Mouse (Mus musculus) limb, embryonic 12.5 days (tissue): Measurements from ENCODE around the gene E030018B13Rik. TPM values are rescaled to one million over a fixed set of nuclear protein-coding genes. Genes with fewer than 3 reads are reported as not detected.
A peak's percentile ranks its signal among the peaks of the same experiment; 100 is the strongest.

Experiments
- ATAC-seq: fragments of 200-750 bp; cut with Nextera tagmentation; 2 replicates; pipeline ENCODE4 v1.8.0; 2017; ENCODE audit warnings: low read depth, moderate TSS enrichment; ENCODE audit not compliant: insufficient number of reproducible peaks, insufficient read depth, low FRiP score, low TSS enrichment
- H3K27ac ChIP-seq: fragments of 300-500 bp; sonication (generic); 2 replicates; pipeline ENCODE4 v1.5.1; 2016; ENCODE audit warnings: mild to moderate bottlenecking, moderate library complexity
- H3K27me3 ChIP-seq: fragments of 300-500 bp; sonication (generic); 2 replicates; pipeline ENCODE4 v1.6.1; 2016; ENCODE audit warnings: mild to moderate bottlenecking, moderate library complexity
- H3K36me3 ChIP-seq: fragments of 300-500 bp; sonication (generic); 2 replicates; pipeline ENCODE4 v1.6.1; 2016; ENCODE audit warnings: mild to moderate bottlenecking, moderate library complexity
- H3K4me1 ChIP-seq: fragments of 300-500 bp; sonication (generic); replicated peaks from 2 replicates; pipeline ENCODE4 v1.6.1; 2016
- H3K4me2 ChIP-seq: fragments of 300-500 bp; sonication (generic); 2 replicates; pipeline ENCODE4 v1.6.1; 2016; ENCODE audit warnings: mild to moderate bottlenecking, moderate library complexity
- H3K4me3 ChIP-seq: fragments of 300-500 bp; sonication (generic); replicated peaks from 2 replicates; pipeline ENCODE4 v1.5.1; 2016; ENCODE audit warnings: mild to moderate bottlenecking
- H3K9ac ChIP-seq: fragments of 300-500 bp; sonication (generic); replicated peaks from 2 replicates; pipeline ENCODE4 v1.6.1; 2016; ENCODE audit warnings: mild to moderate bottlenecking, moderate library complexity
- H3K9me3 ChIP-seq: fragments of 300-500 bp; sonication (generic); 2 replicates; pipeline ENCODE4 v1.6.1; 2016; ENCODE audit warnings: mild to moderate bottlenecking, moderate library complexity
- WGBS: fragments of 180-500 bp; shearing (Covaris S2); methylation state at CpG from one replicate; pipeline ENCODE4 v1.1.7; 2016; 5-methylcytosine and 5-hydroxymethylcytosine counted together
- polyA plus RNA-seq: library from polyadenylated mRNA; unstranded; fragments of >200 nt; fragmentation: Nextera tagmentation; extraction: Ambion mirVana; gene quantifications from 2 replicates; pipeline ENCODE4 v1.2.1, GENCODE M21; 2016

The E030018B13Rik gene
- polyA plus RNA-seq, 1 experiment from 2014 or later, result not detected

DNA sequence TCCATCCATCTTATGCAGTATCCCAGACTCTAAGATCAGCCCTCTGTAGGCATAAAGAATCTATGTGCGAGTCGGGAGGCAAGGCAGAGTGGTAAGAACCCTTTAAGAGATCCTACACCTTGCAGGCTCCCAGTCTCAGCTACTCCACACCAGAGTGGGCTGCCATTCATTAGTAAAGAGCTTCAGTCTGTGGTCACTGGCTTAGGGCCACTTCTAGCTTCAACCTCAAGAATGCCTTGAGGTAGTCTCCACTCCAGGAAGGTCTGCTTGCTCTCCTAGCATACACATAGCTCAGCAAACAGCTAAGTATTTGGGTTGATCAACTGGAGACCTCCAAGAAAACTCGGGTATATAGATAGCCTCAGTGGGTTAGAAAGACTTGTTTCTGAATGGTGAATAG is 19.0 kb upstream of the E030018B13Rik start:
- Histone ChIP-seq H3K36me3 (no peaks in the 10 kb centered on the region), H3K27ac (no peak overlapping the region), H3K4me3 (no peak overlapping the region), H3K9ac (no peak overlapping the region), H3K9me3 (no peaks in the 10 kb centered on the region), H3K4me1 (peaks cover 27% of the 10 kb centered on the region), H3K27me3 (peaks cover 10% of the 10 kb centered on the region), H3K4me2 (peak overlapping the region; percentile 61)
- 50% methylated on average over 3 of the region's 3 CpGs for WGBS
- no peak for ATAC-seq

DNA sequence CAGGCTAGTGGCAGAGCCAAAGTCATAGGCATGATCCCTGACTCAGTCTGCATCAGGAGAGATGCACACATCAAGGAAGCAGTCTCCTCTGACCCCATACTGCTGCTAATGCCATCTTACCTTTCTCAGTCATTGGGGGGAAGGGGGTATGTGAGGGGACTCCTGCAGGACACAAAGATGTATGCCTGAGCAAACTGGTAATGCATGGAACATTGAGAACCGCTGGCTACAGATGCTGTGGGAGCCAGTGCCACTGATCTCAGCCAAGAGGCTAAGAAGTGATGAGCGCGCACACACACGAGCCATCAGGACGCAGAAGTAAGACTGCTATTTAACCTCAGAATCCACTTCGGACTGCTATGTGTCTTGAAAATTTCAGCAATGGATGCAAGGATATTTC is 18.5 kb upstream of the E030018B13Rik start:
- H3K9ac ChIP-seq, result no peak overlapping the region
- no peak for ATAC-seq
- peaks cover 32% of the 10 kb centered on the region for H3K4me1 ChIP-seq
- H3K4me2 ChIP-seq, result no peak overlapping the region
- no peaks in the 10 kb centered on the region for H3K36me3 ChIP-seq
- H3K4me3 ChIP-seq, result no peak overlapping the region
- H3K27me3 ChIP-seq, result peaks cover 10% of the 10 kb centered on the region
- WGBS, result 97% methylated on average over 6 of the region's 6 CpGs
- H3K9me3 ChIP-seq, result no peaks in the 10 kb centered on the region
- no peak overlapping the region for H3K27ac ChIP-seq

DNA sequence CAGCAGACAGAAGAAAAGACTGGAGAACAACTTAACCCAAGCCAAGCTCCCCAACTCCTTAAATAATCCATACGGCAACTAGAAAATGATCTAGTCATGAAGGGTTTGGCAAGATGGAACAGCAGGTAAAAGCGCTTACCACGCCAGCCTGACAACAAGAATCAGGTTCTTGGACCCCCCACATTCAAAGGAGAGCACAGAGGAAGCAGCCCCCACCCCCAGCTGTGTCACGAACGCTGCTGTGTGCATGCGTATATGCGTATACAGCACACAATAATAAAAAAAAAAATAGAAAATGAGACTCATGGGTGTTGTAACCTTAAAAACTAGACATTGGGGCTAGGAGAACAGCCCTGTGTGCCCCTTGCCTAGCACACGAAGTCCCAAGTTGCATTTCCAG is 16.7 kb upstream of the E030018B13Rik start:
- Histone ChIP-seq H3K9me3 (no peaks in the 10 kb centered on the region), H3K27ac (no peak overlapping the region), H3K27me3 (peaks cover 10% of the 10 kb centered on the region), H3K36me3 (no peaks in the 10 kb centered on the region), H3K4me1 (peaks cover 42% of the 10 kb centered on the region), H3K4me2 (no peak overlapping the region), H3K9ac (no peak overlapping the region), H3K4me3 (no peak overlapping the region)
- no peak for ATAC-seq
- 82% methylated on average over 8 of the region's 8 CpGs for WGBS

DNA sequence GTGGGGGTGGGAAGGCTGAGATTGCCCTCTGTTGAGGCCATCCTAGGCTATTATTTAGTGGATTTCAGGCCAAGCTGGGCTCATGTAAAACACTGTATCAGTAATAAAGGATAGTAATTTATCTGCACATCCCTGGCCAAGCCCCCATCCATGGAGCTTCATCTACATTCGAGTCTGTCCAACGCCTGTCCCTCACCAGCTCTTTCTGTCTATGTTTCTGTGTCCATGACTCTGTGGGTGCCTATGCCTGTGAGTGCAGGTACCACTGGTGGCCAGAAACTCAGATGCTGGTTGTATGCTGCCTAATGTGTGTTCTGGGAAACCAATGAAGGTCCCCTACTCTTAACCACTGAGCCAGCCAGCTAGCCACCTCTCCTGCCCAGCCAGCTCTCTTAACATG is 16.2 kb upstream of the E030018B13Rik start:
- Histone ChIP-seq H3K4me1 (peaks cover 42% of the 10 kb centered on the region), H3K27me3 (peaks cover 10% of the 10 kb centered on the region), H3K4me2 (no peak overlapping the region), H3K36me3 (no peaks in the 10 kb centered on the region), H3K4me3 (no peak overlapping the region), H3K9ac (no peak overlapping the region), H3K9me3 (no peaks in the 10 kb centered on the region), H3K27ac (no peak overlapping the region)
- no peak for ATAC-seq
- WGBS, result 85% methylated on average over 2 of the region's 2 CpGs

DNA sequence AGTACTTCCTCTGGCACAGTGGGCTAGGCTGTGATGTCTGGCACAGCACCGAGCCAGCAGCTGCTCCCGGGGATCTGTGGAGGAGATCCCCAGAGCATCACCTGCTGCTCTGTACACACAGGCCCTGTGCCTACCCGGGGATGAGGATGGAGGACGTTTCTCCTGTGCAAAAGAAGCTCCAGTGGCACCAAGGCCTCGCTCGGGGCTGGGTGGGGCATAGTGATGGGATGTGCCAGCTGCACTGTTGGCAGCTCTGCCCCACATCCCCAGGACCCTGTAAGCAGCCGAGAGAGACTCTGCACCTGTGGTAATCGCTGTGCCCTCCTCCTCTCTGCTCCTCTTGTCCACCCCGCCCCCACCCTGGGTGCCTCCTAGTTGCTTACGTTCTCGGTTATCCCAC is 15.3 kb upstream of the E030018B13Rik start:
- Histone ChIP-seq H3K4me1 (peaks cover 40% of the 10 kb centered on the region), H3K36me3 (no peaks in the 10 kb centered on the region), H3K27me3 (peaks cover 10% of the 10 kb centered on the region), H3K9me3 (no peaks in the 10 kb centered on the region), H3K4me2 (no peak overlapping the region), H3K4me3 (no peak overlapping the region), H3K9ac (no peak overlapping the region), H3K27ac (no peak overlapping the region)
- no peak for ATAC-seq
- WGBS, result 76% methylated on average over 11 of the region's 11 CpGs

DNA sequence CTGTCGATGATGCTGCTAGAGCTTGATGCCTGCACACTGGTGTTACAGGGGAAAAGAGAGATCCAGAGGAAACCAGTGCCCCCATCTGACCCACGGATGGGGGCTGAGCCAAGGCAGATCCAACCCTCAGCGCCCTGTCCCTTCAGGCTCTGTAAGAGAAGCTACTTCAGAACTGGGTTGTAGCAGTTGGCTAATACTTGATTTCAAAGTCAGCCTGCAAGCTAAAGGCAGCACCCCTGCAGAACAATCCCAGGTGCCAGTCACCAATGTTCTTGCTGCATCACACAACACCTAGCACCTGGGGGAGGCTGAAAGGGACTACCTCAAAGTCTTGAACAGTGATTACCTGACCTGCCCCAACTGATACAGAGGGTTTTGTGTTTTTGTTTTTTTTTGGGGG is 14.7 kb upstream of the E030018B13Rik start:
- Histone ChIP-seq H3K4me1 (peaks cover 34% of the 10 kb centered on the region), H3K9me3 (no peaks in the 10 kb centered on the region), H3K4me2 (no peak overlapping the region), H3K27me3 (peaks cover 10% of the 10 kb centered on the region; the same call in 1 of the 2 replicates), H3K36me3 (no peaks in the 10 kb centered on the region), H3K27ac (no peak overlapping the region), H3K9ac (no peak overlapping the region), H3K4me3 (no peak overlapping the region)
- no peak for ATAC-seq
- WGBS, result 72% methylated on average over 3 of the region's 3 CpGs

DNA sequence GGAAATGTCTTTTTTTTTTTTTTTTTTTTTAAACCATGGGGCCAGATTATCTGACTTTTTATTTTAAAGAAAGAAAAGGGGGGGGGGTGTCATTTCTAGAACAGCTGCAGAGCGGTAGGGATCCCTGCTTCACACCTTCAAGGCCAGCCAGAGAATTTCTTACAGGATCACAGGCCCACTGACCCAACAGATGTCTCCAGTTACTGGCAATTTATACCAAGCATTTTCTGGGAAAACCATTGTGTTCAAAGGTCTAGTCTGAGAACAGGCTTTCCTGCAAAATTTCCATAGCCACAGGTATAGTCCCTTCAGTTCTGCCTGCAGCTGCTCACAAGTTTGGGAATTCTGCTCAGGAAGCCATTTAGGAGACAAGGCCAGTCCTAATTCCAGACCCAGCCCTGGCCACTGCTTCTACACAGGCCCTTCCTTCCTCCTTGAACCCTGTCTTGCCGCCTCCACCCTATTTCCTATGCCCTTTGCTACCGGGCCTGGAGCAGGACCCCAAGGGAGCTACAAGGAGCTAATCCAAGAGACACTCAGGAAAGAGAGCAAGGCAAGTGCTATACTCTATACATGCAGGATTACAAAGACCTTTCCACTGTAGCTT is 13.9 kb upstream of the E030018B13Rik start:
- peaks cover 8% of the 10 kb centered on the region; the same call in 1 of the 2 replicates for H3K27me3 ChIP-seq
- 23% methylated on average over 3 of the region's 3 CpGs for WGBS
- ATAC-seq, result 0 out of 2 replicates have a peak, but pooled peaks have one; percentile 22

DNA sequence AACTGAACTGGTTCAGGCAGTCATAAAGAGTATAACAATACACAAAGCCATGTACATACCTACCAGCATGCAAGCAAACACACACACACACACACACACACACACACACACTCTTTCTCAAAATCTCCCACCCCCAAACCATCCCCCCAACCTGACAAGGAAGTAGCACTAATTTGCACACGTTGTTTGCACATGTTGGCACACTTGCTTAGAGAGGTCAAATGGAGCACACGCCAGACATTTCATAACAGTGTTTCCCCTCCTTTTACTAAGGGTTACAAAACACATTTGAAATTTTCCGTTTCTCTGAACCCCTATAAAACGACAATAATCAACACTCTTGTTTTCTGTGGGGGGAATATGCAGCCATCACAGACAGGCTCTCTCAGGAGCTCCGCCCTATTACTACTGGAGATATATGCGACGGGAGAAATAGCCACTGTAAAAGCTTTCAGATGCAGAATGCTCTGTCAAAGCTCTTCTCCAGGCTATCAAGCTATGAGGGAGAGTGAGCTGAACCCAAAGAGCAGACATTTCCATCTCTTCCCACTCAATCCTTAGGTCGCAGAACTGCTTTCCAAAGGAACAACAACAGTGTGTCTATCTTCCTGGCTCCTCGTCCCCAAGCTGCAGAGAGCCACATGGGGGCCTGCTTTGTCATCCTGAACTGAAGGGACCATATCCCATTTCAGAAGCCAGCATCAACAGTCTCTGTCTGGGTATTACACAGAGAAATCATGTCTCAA is 12.8 kb upstream of the E030018B13Rik start:
- H3K27ac ChIP-seq, result 0 out of 2 replicates have a peak overlapping the region, but pooled peaks have one; percentile 84
- no peak overlapping the region for H3K4me3 ChIP-seq
- no peak overlapping the region for H3K4me2 ChIP-seq
- 58% methylated on average over 9 of the region's 9 CpGs for WGBS
- no peak for ATAC-seq
- H3K36me3 ChIP-seq, result no peaks in the 10 kb centered on the region
- no peaks in the 10 kb centered on the region for H3K9me3 ChIP-seq
- H3K9ac ChIP-seq, result no peak overlapping the region
- no peaks in the 10 kb centered on the region for H3K27me3 ChIP-seq
- H3K4me1 ChIP-seq, result peaks cover 34% of the 10 kb centered on the region

More for the DNA sequence above, 13.9 kb upstream of the E030018B13Rik start:
- peak overlapping the region; percentile 84 for H3K27ac ChIP-seq
- H3K4me3 ChIP-seq, result no peak overlapping the region
- H3K9me3 ChIP-seq, result no peaks in the 10 kb centered on the region
- no peak overlapping the region for H3K4me2 ChIP-seq
- no peaks in the 10 kb centered on the region for H3K36me3 ChIP-seq
- no peak overlapping the region for H3K9ac ChIP-seq
- peaks cover 26% of the 10 kb centered on the region for H3K4me1 ChIP-seq

DNA sequence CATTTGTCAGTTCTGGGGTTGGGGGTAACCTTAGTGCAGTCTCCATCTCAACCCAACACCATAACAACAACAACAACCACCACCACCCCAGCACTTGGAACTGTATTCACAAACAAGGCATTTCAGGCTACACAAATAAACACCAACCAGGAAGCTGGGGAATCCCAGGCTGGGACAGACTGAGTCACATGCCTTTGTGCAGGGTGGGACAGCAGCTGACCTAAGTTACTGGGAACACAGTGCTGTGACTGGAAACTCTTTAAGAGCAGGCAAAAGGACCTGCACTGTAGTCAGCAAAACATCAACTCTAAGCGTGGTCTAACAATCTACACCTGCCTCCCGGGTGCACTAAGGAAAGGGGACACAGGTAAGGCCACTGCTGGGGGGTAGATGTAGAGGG is 11.5 kb upstream of the E030018B13Rik start:
- H3K4me3 ChIP-seq, result no peak overlapping the region
- H3K4me2 ChIP-seq, result no peak overlapping the region
- H3K4me1 ChIP-seq, result peaks cover 42% of the 10 kb centered on the region
- H3K36me3 ChIP-seq, result no peaks in the 10 kb centered on the region
- no peaks in the 10 kb centered on the region for H3K27me3 ChIP-seq
- no peak overlapping the region for H3K9ac ChIP-seq
- ATAC-seq, result no peak
- no peak overlapping the region for H3K27ac ChIP-seq
- 83% methylated on average over 2 of the region's 2 CpGs for WGBS
- no peaks in the 10 kb centered on the region for H3K9me3 ChIP-seq

DNA sequence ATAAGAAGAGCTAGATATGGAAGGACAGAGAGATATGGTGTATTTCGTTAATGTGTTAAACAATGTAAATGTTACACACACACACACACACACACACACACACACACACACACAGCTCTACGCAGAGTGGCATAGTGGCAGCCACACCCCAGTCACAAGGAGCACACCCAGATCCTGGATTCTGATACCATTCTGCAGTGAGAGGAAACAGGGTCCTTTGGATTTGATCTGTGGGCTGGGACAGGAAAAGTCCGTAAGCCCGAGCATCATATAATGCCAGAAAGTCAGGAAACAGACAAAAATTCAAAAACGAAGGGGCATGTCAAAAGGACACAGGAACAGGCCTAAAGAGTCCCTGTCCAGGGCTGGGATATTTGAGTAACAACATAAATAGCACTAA is 11.0 kb upstream of the E030018B13Rik start:
- 85% methylated on average over 5 of the region's 5 CpGs for WGBS
- H3K9me3 ChIP-seq, result no peaks in the 10 kb centered on the region
- no peak overlapping the region for H3K9ac ChIP-seq
- H3K4me2 ChIP-seq, result no peak overlapping the region
- H3K4me1 ChIP-seq, result peaks cover 47% of the 10 kb centered on the region
- no peak for ATAC-seq
- H3K36me3 ChIP-seq, result no peaks in the 10 kb centered on the region
- no peak overlapping the region for H3K27ac ChIP-seq
- no peaks in the 10 kb centered on the region for H3K27me3 ChIP-seq
- H3K4me3 ChIP-seq, result no peak overlapping the region

DNA sequence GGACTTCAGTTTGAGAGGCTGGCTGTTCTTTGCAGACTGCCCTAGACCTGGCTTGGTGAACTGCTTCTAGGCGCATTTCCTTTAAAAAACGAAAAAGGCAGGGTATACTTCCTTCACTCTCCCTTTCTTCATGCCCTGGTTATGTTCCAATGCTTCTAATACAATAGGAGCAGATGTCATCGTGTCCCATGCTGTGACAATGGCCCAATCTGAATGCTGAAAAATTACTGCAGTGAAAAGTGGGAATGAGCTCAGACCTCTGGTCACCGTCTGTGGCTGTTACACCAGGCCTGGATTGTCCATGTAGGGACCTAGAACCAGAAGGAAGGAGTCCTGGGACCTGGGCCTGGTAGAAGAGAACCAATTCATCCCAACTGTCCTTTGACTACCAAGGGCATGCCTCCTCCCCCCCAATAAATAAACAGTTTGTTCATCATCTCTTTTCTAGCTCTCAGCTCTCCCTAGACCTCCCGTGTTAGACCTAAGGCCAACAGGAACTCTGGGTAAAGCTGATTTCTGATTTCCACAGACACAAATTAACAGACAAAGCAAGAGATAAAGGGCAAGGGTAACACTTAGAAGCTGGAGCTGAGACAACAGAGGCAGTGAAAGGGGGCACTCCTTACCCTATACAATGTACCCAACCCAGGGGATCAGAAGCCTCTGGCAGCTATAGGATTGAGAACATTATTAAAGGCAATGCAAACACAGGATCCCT is 8.7 kb upstream of the E030018B13Rik start:
- no peak overlapping the region for H3K4me2 ChIP-seq
- H3K27ac ChIP-seq, result peak overlapping the region; percentile 50; the same call in 1 of the 2 replicates
- 84% methylated on average over 5 of the region's 5 CpGs for WGBS
- no peak for ATAC-seq
- no peaks in the 10 kb centered on the region for H3K27me3 ChIP-seq
- no peak overlapping the region for H3K9ac ChIP-seq
- no peak overlapping the region for H3K4me3 ChIP-seq
- H3K36me3 ChIP-seq, result no peaks in the 10 kb centered on the region
- peaks cover 57% of the 10 kb centered on the region for H3K4me1 ChIP-seq
- no peaks in the 10 kb centered on the region for H3K9me3 ChIP-seq
